Mouse (Mus musculus) G1E (cell line): ENCODE results near the gene Adarb2.

Experiments used
- CTCF ChIP-seq: IDR thresholded peaks from 2 replicates; pipeline ENCODE4 v1.5.1; 2012; ENCODE audit warnings: low read depth, low read length, inconsistent platforms, mixed read lengths
- GATA1 ChIP-seq: IDR thresholded peaks from 2 replicates; pipeline ENCODE4 v1.6.1; 2012; ENCODE audit warnings: borderline replicate concordance, low read length, inconsistent platforms, mixed read lengths
- POLR2AphosphoS5 ChIP-seq: IDR thresholded peaks from 2 replicates; pipeline ENCODE4 v1.6.1; 2012; ENCODE audit warnings: low read depth, low read length, inconsistent platforms; ENCODE audit not compliant: insufficient replicate concordance

DNA sequence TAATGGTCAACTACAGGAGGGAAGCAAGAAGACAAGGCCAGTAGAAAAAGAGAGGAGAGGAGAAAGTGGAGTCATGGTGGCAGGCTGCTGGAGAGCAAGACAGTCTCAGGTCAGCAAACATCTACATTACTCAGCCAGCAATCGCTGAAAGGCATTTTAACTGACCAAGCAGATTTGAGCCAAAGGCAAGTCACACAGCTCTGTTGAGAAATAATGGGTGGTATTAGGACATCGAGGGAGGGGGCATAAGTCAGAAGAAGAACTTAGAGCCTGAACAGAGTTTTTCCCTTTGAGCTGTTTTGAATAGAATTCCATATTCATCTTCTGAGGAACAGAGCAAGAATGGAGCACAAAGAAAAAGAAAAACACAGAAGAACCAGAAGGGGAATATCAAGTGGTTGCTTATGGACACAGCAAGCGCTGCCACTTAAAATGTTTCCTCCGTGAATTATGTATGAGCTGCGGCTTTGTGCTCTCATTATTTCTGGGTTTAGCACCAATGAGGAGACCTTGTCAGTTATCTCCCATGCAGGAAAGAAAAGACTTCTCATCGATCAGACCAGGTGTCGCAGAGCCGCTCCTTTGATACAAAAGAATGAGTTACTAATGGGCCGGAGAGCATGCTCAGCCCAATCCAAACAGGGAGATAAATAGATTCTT lies 477.9 kb downstream of the Adarb2 start:
- no peak for TF ChIP-seq CTCF
- no peak for TF ChIP-seq GATA1
- no peak for TF ChIP-seq POLR2AphosphoS5
